ENCODE assay signal across 18 mouse cellular contexts in genomic region chr1:20135065-20135618, GRCm38 (mm10).
DNase-seq lines count a peak whose midpoint lies in the region; ATAC-seq and TF ChIP-seq lines count a peak whose summit lies in the region.
"Had no signal": no experiment of that assay in that cellular context is flagged by ENCODE, and none has a peak within 500 bp of the region (broad histone marks: within the 10 kb centered on the region; RNA-seq: fewer than 3 reads in every experiment).

No protein-coding gene starts in this region.

- no peak for TF ChIP-seq CTCF in lung, embryonic 14.5 days (IDR thresholded peaks at IDR 0.05; ENCODE audit: low read depth)

- 0 out of 2 replicates have a peak, but pooled peaks have one; percentile 8 for ATAC-seq in lung, embryonic 14.5 days (ENCODE audit: insufficient read depth)
- ATAC-seq: forebrain, embryonic 16.5 days; intestine, postnatal 0 days had no signal

- H3K4me2 ChIP-seq in lung, embryonic 14.5 days: no peak overlapping the region
- H3K4me2 ChIP-seq: embryonic facial prominence, embryonic 13.5 days; heart, embryonic 15.5 days had no signal

- no peak overlapping the region for H3K27ac ChIP-seq in lung, embryonic 14.5 days (ENCODE audit: low read depth)
- H3K27ac ChIP-seq: embryonic facial prominence, embryonic 13.5 days; heart, embryonic 15.5 days had no signal

- H3K9me3 ChIP-seq in lung, embryonic 14.5 days (ENCODE audit: low read depth, low read length): no peaks in the 10 kb centered on the region
- H3K9me3 ChIP-seq: embryonic facial prominence, embryonic 13.5 days; heart, embryonic 15.5 days had no signal

- H3K9ac ChIP-seq in lung, embryonic 14.5 days: no peak overlapping the region
- H3K9ac ChIP-seq: embryonic facial prominence, embryonic 13.5 days; heart, embryonic 15.5 days had no signal

- WGBS in lung, embryonic 14.5 days: 26% methylated on average over 4 of the region's 4 CpGs

- H3K36me3 ChIP-seq in lung, embryonic 14.5 days (ENCODE audit: insufficient read depth): no peaks in the 10 kb centered on the region
- H3K36me3 ChIP-seq: embryonic facial prominence, embryonic 13.5 days; heart, embryonic 15.5 days had no signal

- peak; percentile 8 for DNase-seq in lung, embryonic 14.5 days
- DNase-seq in lung, postnatal 14 days: no peak
- peak; percentile 73 for DNase-seq in forelimb bud, embryonic 11.5 days (ENCODE audit: low read depth, low spot score)
- DNase-seq in mesoderm, embryonic 11.5 days (ENCODE audit: low read depth, low spot score): peak; percentile 52
- peak; percentile 62 for DNase-seq in retina, postnatal 1 day
- DNase-seq in frontal cortex, postnatal 25 days (ENCODE audit: low spot score in 2 of 2): no peak
- no peak for DNase-seq in ovary, postnatal 36 days (ENCODE audit: low spot score)
- no peak for DNase-seq in adrenal gland, adult 18-20 months (ENCODE audit: low spot score in 2 of 2)
- DNase-seq: B cell, adult 2 months; cerebellum, adult 18-20 months; kidney, postnatal 25 days; lung, postnatal 36 days; right cerebral cortex, postnatal 25 days had no signal

- no peaks in the 10 kb centered on the region for H3K27me3 ChIP-seq in lung, embryonic 14.5 days (ENCODE audit: insufficient read depth, low read length)
- H3K27me3 ChIP-seq: heart, embryonic 15.5 days had no signal

- H3K4me1 ChIP-seq in lung, embryonic 14.5 days (ENCODE audit: insufficient read depth): no peaks in the 10 kb centered on the region
- H3K4me1 ChIP-seq: heart, embryonic 15.5 days had no signal

- H3K4me3 ChIP-seq in lung, embryonic 14.5 days (ENCODE audit: low read depth, low read length): no peak overlapping the region
- H3K4me3 ChIP-seq: embryonic facial prominence, embryonic 13.5 days; heart, embryonic 15.5 days; myocyte had no signal

Comparison
In these comparisons a context has a peak if more than half of its experiments do, and no peak if none do; other contexts are left out.
1. DNase-seq: peak in lung, embryonic 14.5 days (single experiment), forelimb bud, embryonic 11.5 days (single experiment), mesoderm, embryonic 11.5 days (single experiment) and retina, postnatal 1 day (single experiment); none in lung, postnatal 14 days (single experiment), frontal cortex, postnatal 25 days (0 of 2), ovary, postnatal 36 days (single experiment) and adrenal gland, adult 18-20 months (0 of 2).